Mouse (Mus musculus): ENCODE measurements around the gene Large1. TPM values are rescaled to one million over a fixed set of nuclear protein-coding genes. Genes with fewer than 3 reads are reported as not detected.
A peak's percentile ranks its signal among the peaks of the same experiment; 100 is the strongest.
"Not testable (repeated sequence)": the region's sequence is repeated elsewhere in the genome, so short reads cannot be mapped to it uniquely, and the experiment has no call there.

Large1 gene
- polyA plus RNA-seq, 1 experiment from 2014 or later, result 6.6 TPM

- Histone ChIP-seq H3K9me3 (replicated peaks) (no peaks in the 10 kb centered on the region), H3K27me3 (no peaks in the 10 kb centered on the region), H3K36me3 (no peaks in the 10 kb centered on the region), H3K4me3 (no peak overlapping the region), H3K27ac (no peak overlapping the region), H3K9ac (no peak overlapping the region), H3K4me2 (no peak overlapping the region), H3K4me1 (replicated peaks) (0 out of 2 replicates have a peak, but pooled peaks cover 3% of the 10 kb centered on the region)
- WGBS, result 78% methylated on average over 2 of the region's 2 CpGs
- ATAC-seq (replicated peaks; ENCODE audit: insufficient number of reproducible peaks, insufficient read depth, low FRiP score, low read depth), result no peak
These were observed 61.7 kb downstream of the Large1 start for GRCm38 (mm10) chr8:73291630-73292029.

- H3K4me2 ChIP-seq, result no peak overlapping the region
- H3K36me3 ChIP-seq, result no peaks in the 10 kb centered on the region
- no peaks in the 10 kb centered on the region for H3K4me1 ChIP-seq (replicated peaks)
- no peak overlapping the region for H3K27ac ChIP-seq
- H3K9me3 ChIP-seq (replicated peaks), result no peaks in the 10 kb centered on the region
- no peak overlapping the region for H3K9ac ChIP-seq
- H3K27me3 ChIP-seq, result no peaks in the 10 kb centered on the region
- no peak for ATAC-seq (replicated peaks; ENCODE audit: insufficient number of reproducible peaks, insufficient read depth, low FRiP score, low read depth)
- WGBS, result 74% methylated on average over 2 of the region's 2 CpGs
- no peak overlapping the region for H3K4me3 ChIP-seq
These were observed 62.7 kb downstream of the Large1 start for GRCm38 (mm10) chr8:73290636-73291035.

GRCm38 (mm10) chr8:73289831-73290230, 63.5 kb downstream of the Large1 start:
- H3K36me3 ChIP-seq, result no peaks in the 10 kb centered on the region
- H3K9ac ChIP-seq, result no peak overlapping the region
- 69% methylated on average over 2 of the region's 2 CpGs for WGBS
- no peaks in the 10 kb centered on the region for H3K9me3 ChIP-seq (replicated peaks)
- H3K4me3 ChIP-seq, result no peak overlapping the region
- H3K4me1 ChIP-seq (replicated peaks), result peaks cover 5% of the 10 kb centered on the region
- H3K27ac ChIP-seq, result no peak overlapping the region
- no peak for ATAC-seq (replicated peaks; ENCODE audit: insufficient number of reproducible peaks, insufficient read depth, low FRiP score, low read depth)
- no peaks in the 10 kb centered on the region for H3K27me3 ChIP-seq
- no peak overlapping the region for H3K4me2 ChIP-seq

GRCm38 (mm10) chr8:73281996-73282395, 71.3 kb downstream of the Large1 start:
- Histone ChIP-seq H3K4me1 (replicated peaks) (peaks cover 21% of the 10 kb centered on the region), H3K9ac (no peak overlapping the region), H3K4me3 (no peak overlapping the region), H3K36me3 (no peaks in the 10 kb centered on the region), H3K27ac (no peak overlapping the region; the same call in 1 of the 2 replicates), H3K27me3 (no peaks in the 10 kb centered on the region), H3K9me3 (replicated peaks) (no peaks in the 10 kb centered on the region), H3K4me2 (no peak overlapping the region)
- 61% methylated on average over 4 of the region's 4 CpGs for whole genome bisulfite sequencing
- ATAC-seq (replicated peaks; ENCODE audit: insufficient number of reproducible peaks, insufficient read depth, low FRiP score, low read depth), result no peak

GRCm38 (mm10) chr8:73276015-73276414, 77.3 kb downstream of the Large1 start:
- no peaks in the 10 kb centered on the region for H3K36me3 ChIP-seq
- ATAC-seq (replicated peaks; ENCODE audit: insufficient number of reproducible peaks, insufficient read depth, low FRiP score, low read depth), result no peak
- no peak overlapping the region for H3K9ac ChIP-seq
- H3K4me3 ChIP-seq, result no peak overlapping the region
- H3K27ac ChIP-seq, result peak overlapping the region; percentile 49
- no peak overlapping the region for H3K4me2 ChIP-seq
- no peaks in the 10 kb centered on the region for H3K9me3 ChIP-seq (replicated peaks)
- 44% methylated on average over 4 of the region's 4 CpGs for WGBS
- no peaks in the 10 kb centered on the region for H3K27me3 ChIP-seq
- H3K4me1 ChIP-seq (replicated peaks), result peaks cover 23% of the 10 kb centered on the region

- Histone ChIP-seq H3K4me1 (replicated peaks) (peaks cover 22% of the 10 kb centered on the region; the same call in 1 of the 2 replicates), H3K27ac (peak overlapping the region; percentile 49; the same call in 1 of the 2 replicates)
- H3K4me2 ChIP-seq; H3K9ac ChIP-seq; H3K4me3 ChIP-seq; ATAC-seq (replicated peaks; ENCODE audit: insufficient number of reproducible peaks, insufficient read depth, low FRiP score, low read depth); H3K9me3 ChIP-seq (replicated peaks); H3K27me3 ChIP-seq; H3K36me3 ChIP-seq: not testable (repeated sequence)
- 34% methylated on average over 4 of the region's 4 CpGs for WGBS
These were observed 77.9 kb downstream of the Large1 start for GRCm38 (mm10) chr8:73275445-73275844.

- Histone ChIP-seq H3K36me3 (no peaks in the 10 kb centered on the region), H3K27me3 (no peaks in the 10 kb centered on the region), H3K4me1 (replicated peaks) (peaks cover 22% of the 10 kb centered on the region; the same call in 1 of the 2 replicates), H3K4me3 (no peak overlapping the region), H3K9me3 (replicated peaks) (no peaks in the 10 kb centered on the region), H3K9ac (no peak overlapping the region), H3K4me2 (no peak overlapping the region), H3K27ac (no peak overlapping the region)
- ATAC-seq (replicated peaks; ENCODE audit: insufficient number of reproducible peaks, insufficient read depth, low FRiP score, low read depth), result no peak
These were observed 80.2 kb downstream of the Large1 start for GRCm38 (mm10) chr8:73273150-73273549.

- Histone ChIP-seq H3K9ac (no peak overlapping the region), H3K4me1 (replicated peaks) (peaks cover 17% of the 10 kb centered on the region; the same call in 1 of the 2 replicates), H3K4me2 (no peak overlapping the region), H3K36me3 (no peaks in the 10 kb centered on the region), H3K9me3 (replicated peaks) (no peaks in the 10 kb centered on the region), H3K27me3 (no peaks in the 10 kb centered on the region), H3K27ac (no peak overlapping the region), H3K4me3 (no peak overlapping the region)
- ATAC-seq (replicated peaks; ENCODE audit: insufficient number of reproducible peaks, insufficient read depth, low FRiP score, low read depth), result no peak
These were observed 82.3 kb downstream of the Large1 start for GRCm38 (mm10) chr8:73270991-73271390.

GRCm38 (mm10) chr8:73257981-73258380, 95.4 kb downstream of the Large1 start:
- peaks cover 7% of the 10 kb centered on the region; the same call in 1 of the 2 replicates for H3K9me3 ChIP-seq (replicated peaks)
- 21% methylated on average over 2 of the region's 2 CpGs for WGBS
- H3K27me3 ChIP-seq, result no peaks in the 10 kb centered on the region
- peaks cover 11% of the 10 kb centered on the region for H3K4me1 ChIP-seq (replicated peaks)
- H3K36me3 ChIP-seq, result no peaks in the 10 kb centered on the region; the same call in 1 of the 2 replicates
- H3K4me3 ChIP-seq, result no peak overlapping the region
- H3K4me2 ChIP-seq, result no peak overlapping the region
- 0 out of 2 replicates have a peak, but pooled peaks have one; percentile 27 for ATAC-seq (replicated peaks; ENCODE audit: insufficient number of reproducible peaks, insufficient read depth, low FRiP score, low read depth)
- H3K9ac ChIP-seq, result no peak overlapping the region
- H3K27ac ChIP-seq, result no peak overlapping the region

GRCm38 (mm10) chr8:73244186-73244585, 109.2 kb downstream of the Large1 start:
- no peak overlapping the region for H3K4me2 ChIP-seq
- H3K27ac ChIP-seq, result no peak overlapping the region
- H3K36me3 ChIP-seq, result no peaks in the 10 kb centered on the region
- H3K4me3 ChIP-seq, result no peak overlapping the region
- H3K4me1 ChIP-seq (replicated peaks), result no peaks in the 10 kb centered on the region
- 90% methylated on average over 3 of the region's 3 CpGs for WGBS
- H3K27me3 ChIP-seq, result no peaks in the 10 kb centered on the region
- ATAC-seq (replicated peaks; ENCODE audit: insufficient number of reproducible peaks, insufficient read depth, low FRiP score, low read depth), result no peak
- no peaks in the 10 kb centered on the region; the same call in 1 of the 2 replicates for H3K9me3 ChIP-seq (replicated peaks)
- no peak overlapping the region for H3K9ac ChIP-seq

- Histone ChIP-seq H3K4me2 (no peak overlapping the region), H3K36me3 (no peaks in the 10 kb centered on the region), H3K27ac (no peak overlapping the region), H3K4me1 (replicated peaks) (no peaks in the 10 kb centered on the region), H3K9ac (no peak overlapping the region), H3K4me3 (no peak overlapping the region), H3K27me3 (no peaks in the 10 kb centered on the region), H3K9me3 (replicated peaks) (no peaks in the 10 kb centered on the region; the same call in 1 of the 2 replicates)
- WGBS, result 57% methylated on average over 1 of the region's 1 CpGs
- ATAC-seq (replicated peaks; ENCODE audit: insufficient number of reproducible peaks, insufficient read depth, low FRiP score, low read depth), result no peak
These were observed 111.3 kb downstream of the Large1 start for GRCm38 (mm10) chr8:73242066-73242465.

- Histone ChIP-seq H3K4me1 (replicated peaks) (peaks cover 3% of the 10 kb centered on the region; the same call in 1 of the 2 replicates), H3K27me3 (no peaks in the 10 kb centered on the region), H3K9ac (no peak overlapping the region), H3K27ac (no peak overlapping the region), H3K4me3 (no peak overlapping the region), H3K36me3 (no peaks in the 10 kb centered on the region), H3K4me2 (no peak overlapping the region), H3K9me3 (replicated peaks) (no peaks in the 10 kb centered on the region)
- WGBS, result 83% methylated on average over 1 of the region's 1 CpGs
- ATAC-seq (replicated peaks; ENCODE audit: insufficient number of reproducible peaks, insufficient read depth, low FRiP score, low read depth), result no peak
These were observed 119.1 kb downstream of the Large1 start for GRCm38 (mm10) chr8:73234209-73234608.
